Mouse (Mus musculus) CH12.LX (cell line): ENCODE results near the gene Cdk13. TPM values are rescaled to one million over a fixed set of nuclear protein-coding genes. Genes with fewer than 3 reads are reported as not detected.

Experiments used
- DNase-seq: peaks from one replicate; pipeline ENCODE4 v3.0.0-alpha.2; 2013; ENCODE audit errors: extremely low read depth
- H3K27ac ChIP-seq: 2 replicates; pipeline ENCODE4 v1.5.1; 2012; ENCODE audit warnings: low read depth, mild to moderate bottlenecking, control low read depth, moderate library complexity; ENCODE audit not compliant: insufficient read depth
- H3K27me3 ChIP-seq: replicated peaks from 2 replicates; pipeline ENCODE3; 2012; ENCODE audit warnings: inconsistent platforms
- H3K36me3 ChIP-seq, 2 experiments: replicated peaks in 1 of 2; 2 replicates each; pipeline versions ENCODE3 to v1.6.1; 2012; ENCODE audit warnings: inconsistent platforms in 1 of 2, low read length in 1 of 2, mild to moderate bottlenecking in 1 of 2, mixed read lengths in 1 of 2, moderate library complexity in 1 of 2; ENCODE audit not compliant: control insufficient read depth in 1 of 2, insufficient read depth in 1 of 2
- H3K4me1 ChIP-seq, 2 experiments: 2 replicates each; pipeline ENCODE4 v1.6.1; 2012; ENCODE audit warnings: inconsistent platforms in 1 of 2, moderate library complexity in 1 of 2; ENCODE audit not compliant: insufficient read depth in 2 of 2, control insufficient read depth in 1 of 2
- H3K4me2 ChIP-seq: 2 replicates; pipeline ENCODE4 v1.6.1; 2012; ENCODE audit warnings: low read depth, mild to moderate bottlenecking, control low read depth; ENCODE audit not compliant: poor library complexity, insufficient read depth, severe bottlenecking
- H3K4me3 ChIP-seq, 3 experiments: fragments of 150-350 bp in 1 of 3; sonication (generic) in 1 of 3; replicated peaks in 1 of 3; 2 replicates each; pipeline versions ENCODE3 to v1.5.1; 2011 to 2012; ENCODE audit warnings: low read depth in 2 of 3, low read length in 2 of 3, mild to moderate bottlenecking in 2 of 3, moderate library complexity in 2 of 3, control low read depth in 1 of 3, improper control_type of control experiment in 1 of 3, inconsistent platforms in 1 of 3, mixed read lengths in 1 of 3; ENCODE audit not compliant: poor library complexity in 1 of 3
- H3K79me2 ChIP-seq: replicated peaks from 2 replicates; pipeline ENCODE4 v1.6.1; 2012; ENCODE audit warnings: mild to moderate bottlenecking, moderate library complexity; ENCODE audit not compliant: control insufficient read depth, poor library complexity, insufficient read depth, severe bottlenecking; ENCODE audit errors: extremely low read depth
- H3K9ac ChIP-seq: 2 replicates; pipeline ENCODE4 v1.6.1; 2012; ENCODE audit warnings: low read depth, mild to moderate bottlenecking, control low read depth, moderate library complexity; ENCODE audit not compliant: insufficient read depth
- H3K9me3 ChIP-seq: replicated peaks from 2 replicates; pipeline ENCODE3; 2012; ENCODE audit warnings: low read length, inconsistent platforms, mixed read lengths
- BHLHE40 ChIP-seq: IDR thresholded peaks from 2 replicates; pipeline ENCODE4 v1.6.1; 2011; ENCODE audit warnings: mild to moderate bottlenecking, low read depth, low read length, improper control_type of control experiment
- CHD1 ChIP-seq: IDR thresholded peaks from 2 replicates; pipeline ENCODE4 v1.6.1; 2012; ENCODE audit warnings: low read depth, low read length, improper control_type of control experiment, inconsistent platforms
- E2F4 ChIP-seq: IDR thresholded peaks from 2 replicates; pipeline ENCODE4 v1.6.1; 2011; ENCODE audit warnings: low read depth, low read length, improper control_type of control experiment; ENCODE audit not compliant: insufficient replicate concordance
- EP300 ChIP-seq: IDR thresholded peaks from 2 replicates; pipeline ENCODE4 v1.6.1; 2011; ENCODE audit warnings: low read length, improper control_type of control experiment
- ETS1 ChIP-seq: conservative IDR thresholded peaks from 2 replicates; pipeline ENCODE4 v1.6.1; 2012; ENCODE audit warnings: low read depth, mild to moderate bottlenecking, inconsistent platforms, low read length, improper control_type of control experiment, moderate library complexity
- GABPA ChIP-seq: IDR thresholded peaks from 2 replicates; pipeline ENCODE4 v1.6.1; 2012; ENCODE audit warnings: low read depth, low read length, improper control_type of control experiment, inconsistent platforms; ENCODE audit not compliant: insufficient replicate concordance
- JUND ChIP-seq: conservative IDR thresholded peaks from 2 replicates; pipeline ENCODE4 v1.6.1; 2011; ENCODE audit warnings: low read depth, low read length, improper control_type of control experiment
- MAZ ChIP-seq: IDR thresholded peaks from 2 replicates; pipeline ENCODE4 v1.6.1; 2012; ENCODE audit warnings: low read depth, mild to moderate bottlenecking, inconsistent platforms, low read length, improper control_type of control experiment, moderate library complexity
- MEF2A ChIP-seq: IDR thresholded peaks from 2 replicates; pipeline ENCODE4 v1.6.1; 2014; ENCODE audit warnings: low read depth, mild to moderate bottlenecking, inconsistent platforms, low read length, improper control_type of control experiment, borderline replicate concordance
- NELFE ChIP-seq: IDR thresholded peaks from 2 replicates; pipeline ENCODE4 v1.6.1; 2011; ENCODE audit warnings: low read depth, low read length, improper control_type of control experiment
- NRF1 ChIP-seq: IDR thresholded peaks from 2 replicates; pipeline ENCODE4 v1.6.1; 2014; ENCODE audit warnings: low read depth, mild to moderate bottlenecking, inconsistent platforms, low read length, improper control_type of control experiment, moderate library complexity
- PAX5 ChIP-seq: IDR thresholded peaks from 2 replicates; pipeline ENCODE4 v1.6.1; 2012; ENCODE audit warnings: low read length, inconsistent platforms, mixed read lengths
- POLR2A ChIP-seq: IDR thresholded peaks from 2 replicates; pipeline ENCODE4 v1.6.1; 2011; ENCODE audit warnings: low read depth, mild to moderate bottlenecking, improper control_type of control experiment, low read length
- POLR2AphosphoS2 ChIP-seq: IDR thresholded peaks from 2 replicates; pipeline ENCODE4 v1.6.1; 2011; ENCODE audit warnings: low read depth, low read length, improper control_type of control experiment
- RAD21 ChIP-seq: IDR thresholded peaks from 2 replicates; pipeline ENCODE4 v1.6.1; 2011; ENCODE audit warnings: low read depth, mild to moderate bottlenecking, low read length, improper control_type of control experiment, moderate library complexity
- SMC3 ChIP-seq: IDR thresholded peaks from 2 replicates; pipeline ENCODE4 v1.6.1; 2011; ENCODE audit warnings: low read depth, low read length, improper control_type of control experiment
- TBP ChIP-seq: conservative IDR thresholded peaks from 2 replicates; pipeline ENCODE4 v1.6.1; 2011; ENCODE audit warnings: low read depth, low read length, improper control_type of control experiment
- UBTF ChIP-seq: IDR thresholded peaks from 2 replicates; pipeline ENCODE4 v1.6.1; 2012; ENCODE audit warnings: low read depth, mild to moderate bottlenecking, inconsistent platforms, low read length, improper control_type of control experiment, moderate library complexity
- USF1 ChIP-seq: IDR thresholded peaks from 2 replicates; pipeline ENCODE4 v1.6.1; 2014; ENCODE audit warnings: low read depth, mild to moderate bottlenecking, inconsistent platforms, low read length, improper control_type of control experiment
- USF2 ChIP-seq: conservative IDR thresholded peaks from 2 replicates; pipeline ENCODE4 v1.6.1; 2011; ENCODE audit warnings: low read depth, low read length, improper control_type of control experiment
- ZNF384 ChIP-seq: IDR thresholded peaks from 2 replicates; pipeline ENCODE4 v1.6.1; 2012; ENCODE audit warnings: low read depth, low read length, improper control_type of control experiment, inconsistent platforms
- dilution Hi-C: fragments of 300-500 bp; cut with MboI; formaldehyde crosslinking; loops from 2 replicates; pipeline ENCODE4 v1.14.3; 2020; ENCODE audit warnings: low sequenced_read_pairs; ENCODE audit not compliant: extremely low pct_unique_long_range_greater_than_20kb, extremely low pct_ligation_motif_present
- in situ Hi-C: fragments of 300-500 bp; cut with MboI; formaldehyde crosslinking; loops from 3 replicates; pipeline ENCODE4 v1.14.3; 2019; ENCODE audit warnings: low sequenced_read_pairs, low pct_ligation_motif_present, low pct_unique_long_range_greater_than_20kb, mixed read lengths
- polyA plus RNA-seq: library from polyadenylated mRNA; unstranded; fragments of >175 nt; gene quantifications from 2 replicates; pipeline ENCODE4 v1.2.1, GENCODE M21; 2012; ENCODE audit warnings: low read depth; ENCODE audit not compliant: insufficient read length
- total RNA-seq, 2 experiments: library from RNA; depleted of rRNA; stranded (reverse); fragments of 300-350 nt in 1 of 2; fragments of >200 nt in 1 of 2; gene quantifications; 2 replicates each; pipeline ENCODE4 v1.2.3; 2012 to 2014

The Cdk13 gene
- total and polyA plus RNA-seq, 3 experiments: 19.8 to 27.3 (median 20.1) TPM

- TF ChIP-seq MAZ: no peak
- Histone ChIP-seq H3K9ac (no peak overlapping the region), H3K4me1 (peaks cover 0 to 1% of the 10 kb centered on the region in 2 experiments; a peak in 1 of 4 replicates), H3K9me3 (no peaks in the 10 kb centered on the region), H3K27me3 (no peaks in the 10 kb centered on the region), H3K4me3 (no peak overlapping the region), H3K4me2 (no peak overlapping the region), H3K79me2 (peaks cover 3% of the 10 kb centered on the region), H3K27ac (no peak overlapping the region), H3K36me3 (peaks cover 7 to 21% of the 10 kb centered on the region in 2 experiments)
- DNase-seq: no peak
- in situ Hi-C loops: no loop called here
- dilution Hi-C loops: no loop called here
These were observed 31.8 kb downstream of the Cdk13 start for GRCm38 (mm10) chr13:17773112-17773511.

- Histone ChIP-seq H3K79me2 (peaks cover 5% of the 10 kb centered on the region), H3K27ac (no peak overlapping the region), H3K4me2 (no peak overlapping the region), H3K4me3 (no peak overlapping the region)
- DNase-seq: no peak
- no peak for TF ChIP-seq USF2
- no peak for TF ChIP-seq ZNF384
- no peak for TF ChIP-seq PAX5
- TF ChIP-seq POLR2AphosphoS2: no peak
- TF ChIP-seq NRF1: no peak
- TF ChIP-seq TBP: no peak
- no peak for TF ChIP-seq BHLHE40
- no peak for TF ChIP-seq SMC3
- TF ChIP-seq UBTF: no peak
- no peak for TF ChIP-seq MEF2A
- TF ChIP-seq USF1: no peak
- no peak for TF ChIP-seq E2F4
- TF ChIP-seq, all 38 proteins: peak for 0
- H3K4me1 ChIP-seq: peaks cover 0 to 4% of the 10 kb centered on the region in 2 experiments; a peak in 1 of 4 replicates
- H3K36me3 ChIP-seq: peaks cover 7 to 21% of the 10 kb centered on the region in 2 experiments
- H3K27me3 ChIP-seq: no peaks in the 10 kb centered on the region
- no peaks in the 10 kb centered on the region for H3K9me3 ChIP-seq
- dilution Hi-C loops: no loop called here
- H3K9ac ChIP-seq: no peak overlapping the region
- in situ Hi-C loops: no loop called here
These were observed 32.3 kb downstream of the Cdk13 start for GRCm38 (mm10) chr13:17772574-17772973.

GRCm38 (mm10) chr13:17762405-17762804, 42.5 kb downstream of the Cdk13 start:
- no peak overlapping the region for H3K4me3 ChIP-seq
- no peaks in the 10 kb centered on the region for H3K27me3 ChIP-seq
- 0 out of 2 replicates have a peak, but pooled peaks cover 5% of the 10 kb centered on the region for H3K79me2 ChIP-seq
- no peak for TF ChIP-seq MAZ
- TF ChIP-seq GABPA: no peak
- no peak for TF ChIP-seq EP300
- no peak for TF ChIP-seq RAD21
- no peak for TF ChIP-seq NELFE
- no peak for TF ChIP-seq BHLHE40
- TF ChIP-seq CHD1: no peak
- TF ChIP-seq POLR2A: no peak
- no peak for TF ChIP-seq ETS1
- no peak for TF ChIP-seq JUND
- H3K4me1 ChIP-seq: peaks cover 0 to 6% of the 10 kb centered on the region in 2 experiments; a peak in 1 of 4 replicates
- no peaks in the 10 kb centered on the region for H3K9me3 ChIP-seq
- dilution Hi-C loops (no loop called here), in situ Hi-C loops (no loop called here)
- no peak overlapping the region for H3K9ac ChIP-seq
- H3K27ac ChIP-seq: no peak overlapping the region
- DNase-seq: no peak
- H3K4me2 ChIP-seq: no peak overlapping the region
- H3K36me3 ChIP-seq: peaks cover 8 to 36% of the 10 kb centered on the region in 2 experiments
